Mouse (Mus musculus): Measurements from ENCODE around the gene Acot5.
"Not testable (repeated sequence)": the region's sequence is repeated elsewhere in the genome, so short reads cannot be mapped to it uniquely, and the experiment has no call there.

Acot5 gene

GRCm38 (mm10) chr12:84068986-84069385 lies at the start of gene Acot5:
Gene Acot5, plus strand, starts transcription at chr12:84069325.
- no peak for DNase-seq (ENCODE audit: low read depth, low spot score)

GRCm38 (mm10) chr12:84020528-84020927 lies 48.6 kb upstream of the Acot5 start:
- DNase-seq (ENCODE audit: low read depth, low spot score): not testable (repeated sequence)

GRCm38 (mm10) chr12:84022266-84022665 lies 46.9 kb upstream of the Acot5 start:
- not testable (repeated sequence) for DNase-seq (ENCODE audit: low read depth, low spot score)

- DNase-seq (ENCODE audit: low read depth, low spot score): no peak
These were observed 45.9 kb upstream of the Acot5 start for GRCm38 (mm10) chr12:84023052-84023745.

GRCm38 (mm10) chr12:84025888-84026287 lies 43.2 kb upstream of the Acot5 start:
- DNase-seq (ENCODE audit: low read depth, low spot score): no peak

GRCm38 (mm10) chr12:84028328-84028727 lies 40.8 kb upstream of the Acot5 start:
- not testable (repeated sequence) for DNase-seq (ENCODE audit: low read depth, low spot score)

GRCm38 (mm10) chr12:84029043-84029442 lies 40.1 kb upstream of the Acot5 start:
- not testable (repeated sequence) for DNase-seq (ENCODE audit: low read depth, low spot score)

- peak; percentile 71 for DNase-seq (ENCODE audit: low read depth, low spot score)
These were observed 38.3 kb upstream of the Acot5 start for GRCm38 (mm10) chr12:84030659-84031332.

- DNase-seq (ENCODE audit: low read depth, low spot score): no peak
These were observed 36.3 kb upstream of the Acot5 start for GRCm38 (mm10) chr12:84032854-84033253.

- not testable (repeated sequence) for DNase-seq (ENCODE audit: low read depth, low spot score)
These were observed 35.8 kb upstream of the Acot5 start for GRCm38 (mm10) chr12:84033302-84033701.

GRCm38 (mm10) chr12:84034108-84034507 lies 35.0 kb upstream of the Acot5 start:
- no peak for DNase-seq (ENCODE audit: low read depth, low spot score)

GRCm38 (mm10) chr12:84038241-84038640 lies 30.9 kb upstream of the Acot5 start, which contains the start of gene Acot4:
Gene Acot4, plus strand, starts transcription at chr12:84038379.
- DNase-seq (ENCODE audit: low read depth, low spot score): not testable (repeated sequence)

- DNase-seq (ENCODE audit: low read depth, low spot score): peak; percentile 31
These were observed 30.4 kb upstream of the Acot5 start, which contains the start of gene Gm49366 for GRCm38 (mm10) chr12:84038691-84039111. Gene Gm49366, plus strand, starts transcription at chr12:84038935.

- DNase-seq (ENCODE audit: low read depth, low spot score): no peak
These were observed 26.9 kb upstream of the Acot5 start for GRCm38 (mm10) chr12:84042248-84042647.

GRCm38 (mm10) chr12:84044045-84044444 lies 25.1 kb upstream of the Acot5 start:
- no peak for DNase-seq (ENCODE audit: low read depth, low spot score)

GRCm38 (mm10) chr12:84046906-84047305 lies 22.2 kb upstream of the Acot5 start:
- no peak for DNase-seq (ENCODE audit: low read depth, low spot score)

- not testable (repeated sequence) for DNase-seq (ENCODE audit: low read depth, low spot score)
These were observed 18.4 kb upstream of the Acot5 start for GRCm38 (mm10) chr12:84050744-84051143.

- DNase-seq (ENCODE audit: low read depth, low spot score): no peak
These were observed 17.1 kb upstream of the Acot5 start, which contains the start of gene Acot3 for GRCm38 (mm10) chr12:84051937-84052474. Gene Acot3, plus strand, starts transcription at chr12:84052144.

GRCm38 (mm10) chr12:84052609-84053008 lies 16.5 kb upstream of the Acot5 start:
- no peak for DNase-seq (ENCODE audit: low read depth, low spot score)

- DNase-seq (ENCODE audit: low read depth, low spot score): no peak
These were observed 16.0 kb upstream of the Acot5 start for GRCm38 (mm10) chr12:84053173-84053572.

GRCm38 (mm10) chr12:84053679-84054391 lies 15.3 kb upstream of the Acot5 start:
- DNase-seq (ENCODE audit: low read depth, low spot score): peak; percentile 35

GRCm38 (mm10) chr12:84060946-84061345 lies 8.2 kb upstream of the Acot5 start:
- no peak for DNase-seq (ENCODE audit: low read depth, low spot score)

Measured in mesoderm, embryonic 11.5 days (tissue).